Mouse (Mus musculus): ENCODE data around the gene Cox11. TPM values are rescaled to one million over a fixed set of nuclear protein-coding genes. Genes with fewer than 3 reads are reported as not detected.

Cox11 gene
- total and polyA plus RNA-seq, 2 experiments from 2014 or later: 22.9 to 37.1 TPM

GRCm38 (mm10) chr11:90622044-90622443 lies 15.9 kb upstream of the Cox11 start:
- Histone ChIP-seq H3K9ac (replicated peaks; ENCODE audit: low read length) (no peak overlapping the region), H3K27ac (no peak overlapping the region), H3K27me3 (ENCODE audit: insufficient read depth, low read length) (no peaks in the 10 kb centered on the region), H3K4me1 (ENCODE audit: insufficient read depth, low read length) (no peaks in the 10 kb centered on the region), H3K4me2 (ENCODE audit: low read depth, low read length) (no peak overlapping the region), H3K36me3 (ENCODE audit: insufficient read depth, low read length) (no peaks in the 10 kb centered on the region), H3K4me3 (ENCODE audit: low read length) (no peak overlapping the region), H3K9me3 (ENCODE audit: low read length) (no peaks in the 10 kb centered on the region)
- 73% methylated on average over 12 of the region's 12 CpGs for WGBS
- no peak for DNase-seq (ENCODE audit: low spot score)
- 0 out of 2 replicates have a peak, but pooled peaks have one; percentile 40 for ATAC-seq
- no peak for TF ChIP-seq CTCF (IDR thresholded peaks at IDR 0.05; ENCODE audit: low read depth)

- Histone ChIP-seq H3K27ac (no peak overlapping the region), H3K4me3 (ENCODE audit: low read length) (no peak overlapping the region), H3K4me2 (ENCODE audit: low read depth, low read length) (no peak overlapping the region), H3K4me1 (ENCODE audit: insufficient read depth, low read length) (no peaks in the 10 kb centered on the region), H3K9me3 (ENCODE audit: low read length) (no peaks in the 10 kb centered on the region), H3K36me3 (ENCODE audit: insufficient read depth, low read length) (no peaks in the 10 kb centered on the region), H3K27me3 (ENCODE audit: insufficient read depth, low read length) (no peaks in the 10 kb centered on the region), H3K9ac (replicated peaks; ENCODE audit: low read length) (no peak overlapping the region)
- WGBS: 80% methylated on average over 7 of the region's 7 CpGs
- TF ChIP-seq CTCF (IDR thresholded peaks at IDR 0.05; ENCODE audit: low read depth): no peak
- DNase-seq (ENCODE audit: low spot score) (no peak), ATAC-seq (no peak)
Measured at GRCm38 (mm10) chr11:90622500-90622899, 15.5 kb upstream of the Cox11 start.

DNA sequence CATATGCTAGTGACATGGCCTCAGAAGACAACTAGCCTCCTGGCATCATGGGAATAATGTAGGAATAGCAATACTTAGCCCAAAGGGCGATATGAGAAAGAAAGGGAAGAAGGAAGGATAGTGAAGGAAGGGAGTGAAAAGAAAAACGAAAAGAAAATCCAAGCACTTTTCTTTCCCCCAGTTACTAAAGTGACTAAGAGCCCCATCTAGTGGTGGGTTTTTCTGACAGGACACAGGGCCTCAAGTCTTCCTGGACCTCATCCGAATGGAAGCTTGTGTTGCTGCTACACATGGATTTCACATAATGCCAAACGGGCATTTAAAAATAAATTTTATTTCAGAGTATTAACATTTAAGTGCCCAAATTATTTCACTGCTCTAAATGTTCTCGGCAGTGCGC lies 14.5 kb upstream of the Cox11 start:
- peak; percentile 75 for TF ChIP-seq CTCF (IDR thresholded peaks at IDR 0.05; ENCODE audit: low read depth)
- ATAC-seq (no peak), DNase-seq (ENCODE audit: low spot score) (peak; percentile 80)
- no peak overlapping the region for H3K4me3 ChIP-seq (ENCODE audit: low read length)
- H3K9ac ChIP-seq (replicated peaks; ENCODE audit: low read length): no peak overlapping the region
- H3K27ac ChIP-seq: no peak overlapping the region
- H3K4me2 ChIP-seq (ENCODE audit: low read depth, low read length): no peak overlapping the region
- WGBS: 48% methylated on average over 6 of the region's 6 CpGs
- no peaks in the 10 kb centered on the region for H3K27me3 ChIP-seq (ENCODE audit: insufficient read depth, low read length)
- H3K4me1 ChIP-seq (ENCODE audit: insufficient read depth, low read length): no peaks in the 10 kb centered on the region
- no peaks in the 10 kb centered on the region for H3K9me3 ChIP-seq (ENCODE audit: low read length)
- H3K36me3 ChIP-seq (ENCODE audit: insufficient read depth, low read length): no peaks in the 10 kb centered on the region

- no peak overlapping the region for H3K27ac ChIP-seq
- no peak overlapping the region for H3K4me2 ChIP-seq (ENCODE audit: low read depth, low read length)
- no peaks in the 10 kb centered on the region for H3K4me1 ChIP-seq (ENCODE audit: insufficient read depth, low read length)
- no peaks in the 10 kb centered on the region for H3K36me3 ChIP-seq (ENCODE audit: insufficient read depth, low read length)
- H3K27me3 ChIP-seq (ENCODE audit: insufficient read depth, low read length): no peaks in the 10 kb centered on the region
- TF ChIP-seq CTCF (IDR thresholded peaks at IDR 0.05; ENCODE audit: low read depth): no peak
- H3K9ac ChIP-seq (replicated peaks; ENCODE audit: low read length): no peak overlapping the region
- no peaks in the 10 kb centered on the region for H3K9me3 ChIP-seq (ENCODE audit: low read length)
- no peak overlapping the region for H3K4me3 ChIP-seq (ENCODE audit: low read length)
- ATAC-seq: no peak
- DNase-seq (ENCODE audit: low spot score): no peak
- 87% methylated on average over 1 of the region's 1 CpGs for WGBS
Measured at GRCm38 (mm10) chr11:90625174-90625573, 12.8 kb upstream of the Cox11 start.

DNA sequence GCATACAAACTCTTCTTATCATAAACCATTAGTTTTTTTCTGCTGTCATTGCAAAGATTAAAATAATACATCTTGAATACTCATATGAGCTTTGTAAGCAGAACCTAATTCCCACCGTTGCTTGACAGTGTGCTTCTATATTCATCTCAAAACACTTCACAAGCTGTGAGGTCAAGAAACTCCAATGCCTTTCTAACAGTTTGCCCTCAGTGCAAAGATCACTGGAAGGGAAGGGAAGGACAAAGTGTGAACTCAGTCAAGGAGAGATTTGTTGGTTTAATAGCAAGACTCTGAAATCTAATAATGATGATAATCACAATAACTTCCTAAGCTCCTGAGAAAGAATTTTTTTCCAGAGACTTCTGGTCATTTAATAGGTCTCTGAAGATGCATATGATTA lies 10.2 kb upstream of the Cox11 start:
- DNase-seq (ENCODE audit: low spot score): no peak
- H3K4me1 ChIP-seq (ENCODE audit: insufficient read depth, low read length): no peaks in the 10 kb centered on the region
- 77% methylated on average over 1 of the region's 1 CpGs for WGBS
- no peak for ATAC-seq
- H3K27ac ChIP-seq: no peak overlapping the region
- H3K9me3 ChIP-seq (ENCODE audit: low read length): no peaks in the 10 kb centered on the region
- H3K4me2 ChIP-seq (ENCODE audit: low read depth, low read length): no peak overlapping the region
- H3K36me3 ChIP-seq (ENCODE audit: insufficient read depth, low read length): no peaks in the 10 kb centered on the region
- H3K9ac ChIP-seq (replicated peaks; ENCODE audit: low read length): no peak overlapping the region
- no peak for TF ChIP-seq CTCF (IDR thresholded peaks at IDR 0.05; ENCODE audit: low read depth)
- H3K27me3 ChIP-seq (ENCODE audit: insufficient read depth, low read length): no peaks in the 10 kb centered on the region
- no peak overlapping the region for H3K4me3 ChIP-seq (ENCODE audit: low read length)

DNA sequence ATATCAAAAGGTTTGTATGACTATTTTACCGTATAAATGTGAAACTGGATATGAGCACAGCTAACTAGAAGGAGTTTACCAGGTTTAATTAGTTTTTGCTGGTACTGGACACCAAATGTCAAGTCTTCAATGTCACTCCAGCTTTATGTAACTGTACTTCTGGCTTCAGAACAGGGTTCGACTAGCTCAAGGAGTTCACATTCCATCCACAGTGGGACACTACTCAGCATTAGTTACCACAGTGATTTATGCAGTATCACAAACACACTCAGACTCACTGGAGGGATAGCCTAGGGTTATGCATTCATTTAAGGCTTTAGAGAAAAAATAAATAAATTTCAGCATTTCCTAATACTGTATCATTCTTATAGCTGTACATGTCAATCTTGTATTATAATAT lies 5.5 kb upstream of the Cox11 start:
- Histone ChIP-seq H3K27me3 (ENCODE audit: insufficient read depth, low read length) (no peaks in the 10 kb centered on the region), H3K36me3 (ENCODE audit: insufficient read depth, low read length) (no peaks in the 10 kb centered on the region), H3K4me3 (ENCODE audit: low read length) (no peak overlapping the region), H3K9me3 (ENCODE audit: low read length) (no peaks in the 10 kb centered on the region), H3K4me1 (ENCODE audit: insufficient read depth, low read length) (peaks cover 5% of the 10 kb centered on the region; the same call in 1 of the 2 replicates), H3K27ac (no peak overlapping the region), H3K4me2 (ENCODE audit: low read depth, low read length) (no peak overlapping the region), H3K9ac (replicated peaks; ENCODE audit: low read length) (no peak overlapping the region)
- ATAC-seq (no peak), DNase-seq (ENCODE audit: low spot score) (no peak)
- TF ChIP-seq CTCF (IDR thresholded peaks at IDR 0.05; ENCODE audit: low read depth): no peak
- WGBS: 78% methylated on average over 2 of the region's 2 CpGs

DNA sequence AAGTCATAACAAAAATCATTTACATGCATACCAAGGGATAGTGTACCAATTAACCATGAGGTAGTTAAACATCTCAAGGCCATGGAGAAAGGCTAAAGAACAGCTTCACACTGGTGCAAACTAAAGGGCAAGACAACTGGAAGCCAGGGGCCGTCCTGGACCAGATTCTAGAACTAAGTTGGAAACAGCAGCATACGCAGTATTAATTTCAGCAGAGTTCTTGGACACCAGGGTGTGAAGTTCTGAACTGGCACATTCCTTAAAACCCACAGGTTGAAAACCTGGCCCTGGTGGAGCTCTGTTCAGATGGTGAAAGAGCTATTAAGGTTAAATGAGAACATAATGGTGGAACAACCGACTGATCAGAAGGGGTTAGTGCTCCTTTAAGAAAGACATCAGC lies 3.3 kb upstream of the Cox11 start:
- DNase-seq (ENCODE audit: low spot score): no peak
- Histone ChIP-seq H3K9ac (replicated peaks; ENCODE audit: low read length) (no peak overlapping the region), H3K4me2 (ENCODE audit: low read depth, low read length) (no peak overlapping the region), H3K4me1 (ENCODE audit: insufficient read depth, low read length) (peaks cover 8% of the 10 kb centered on the region; the same call in 1 of the 2 replicates), H3K4me3 (ENCODE audit: low read length) (no peak overlapping the region), H3K36me3 (ENCODE audit: insufficient read depth, low read length) (no peaks in the 10 kb centered on the region), H3K27ac (no peak overlapping the region), H3K9me3 (ENCODE audit: low read length) (no peaks in the 10 kb centered on the region), H3K27me3 (ENCODE audit: insufficient read depth, low read length) (no peaks in the 10 kb centered on the region)
- TF ChIP-seq CTCF (IDR thresholded peaks at IDR 0.05; ENCODE audit: low read depth): no peak
- WGBS: 86% methylated on average over 3 of the region's 3 CpGs
- no peak for ATAC-seq

Data from hindbrain, postnatal 0 days (tissue).